Mouse (Mus musculus): ENCODE measurements around the gene Phf24. TPM values are rescaled to one million over a fixed set of nuclear protein-coding genes. Genes with fewer than 3 reads are reported as not detected.

The Phf24 gene
- polyA plus RNA-seq, 1 experiment from 2014 or later: 27.6 TPM

DNA sequence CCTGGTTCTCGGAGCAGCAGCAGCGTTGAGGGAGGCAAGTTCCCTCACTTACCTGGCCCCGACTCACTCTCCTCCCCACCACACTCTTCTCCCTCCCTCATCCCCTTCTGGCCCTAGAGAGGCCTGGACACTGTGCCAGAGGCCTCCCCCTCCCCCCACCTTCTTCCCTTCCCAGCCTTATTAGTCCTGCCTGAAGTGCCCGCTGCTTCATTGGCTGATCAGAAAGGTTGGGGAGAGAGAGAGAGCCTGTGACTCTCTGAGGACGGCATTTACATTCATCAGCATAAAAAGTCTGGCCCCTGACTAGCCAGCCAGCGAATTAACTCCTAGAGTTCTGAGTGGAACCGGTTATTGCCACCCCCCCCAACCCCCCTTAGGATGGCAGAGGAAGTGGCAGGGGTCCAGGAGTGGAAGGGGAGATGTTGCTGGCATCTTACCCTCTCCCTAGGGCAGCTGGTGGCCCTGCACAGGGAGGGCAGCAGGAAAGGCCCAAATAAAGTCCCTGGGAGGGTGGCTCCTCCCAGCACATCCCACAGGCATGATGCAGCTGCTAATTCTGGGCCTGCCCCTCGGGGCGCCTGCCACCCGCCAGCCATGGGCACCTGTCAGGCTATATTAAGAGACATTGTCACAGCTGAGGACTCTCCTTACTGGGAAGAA, 37.1 kb downstream of the Phf24 start:
- ATAC-seq (ENCODE audit: low read depth): peak; percentile 10
- Histone ChIP-seq H3K4me1 (replicated peaks) (peaks cover 59% of the 10 kb centered on the region), H3K27ac (replicated peaks) (peak overlapping the region; percentile 97), H3K9me3 (no peaks in the 10 kb centered on the region), H3K4me2 (peak overlapping the region; percentile 93), H3K27me3 (no peaks in the 10 kb centered on the region), H3K4me3 (peak overlapping the region; percentile 76), H3K36me3 (peaks cover 47% of the 10 kb centered on the region), H3K9ac (peak overlapping the region; percentile 98)
- WGBS: 12% methylated on average over 10 of the region's 10 CpGs

DNA sequence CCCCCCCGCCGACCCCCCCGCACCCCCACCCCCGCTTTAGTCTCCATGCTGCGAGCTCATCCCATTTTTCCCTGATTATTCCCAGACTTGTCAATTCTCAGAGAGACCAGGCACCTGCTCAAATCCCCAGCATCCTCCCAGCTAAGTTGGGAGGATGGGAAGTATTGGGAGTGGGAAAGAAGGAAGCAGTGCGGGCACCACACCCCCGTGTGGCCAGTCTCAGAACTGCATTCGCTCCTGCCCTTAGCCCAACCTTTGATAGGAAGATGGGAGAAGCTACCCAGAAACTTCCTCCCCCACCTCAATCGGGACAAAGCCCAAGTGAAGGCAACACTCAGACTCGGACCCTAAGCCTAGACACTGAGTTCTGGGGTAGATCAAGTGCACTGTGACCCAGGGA, 37.8 kb downstream of the Phf24 start:
- Histone ChIP-seq H3K4me2 (peak overlapping the region; percentile 93), H3K36me3 (peaks cover 54% of the 10 kb centered on the region), H3K4me3 (peak overlapping the region; percentile 76), H3K27me3 (no peaks in the 10 kb centered on the region), H3K9ac (peak overlapping the region; percentile 98), H3K27ac (replicated peaks) (peak overlapping the region; percentile 97), H3K4me1 (replicated peaks) (peaks cover 52% of the 10 kb centered on the region), H3K9me3 (no peaks in the 10 kb centered on the region)
- WGBS: 8% methylated on average over 10 of the region's 10 CpGs
- no peak for ATAC-seq (ENCODE audit: low read depth)

DNA sequence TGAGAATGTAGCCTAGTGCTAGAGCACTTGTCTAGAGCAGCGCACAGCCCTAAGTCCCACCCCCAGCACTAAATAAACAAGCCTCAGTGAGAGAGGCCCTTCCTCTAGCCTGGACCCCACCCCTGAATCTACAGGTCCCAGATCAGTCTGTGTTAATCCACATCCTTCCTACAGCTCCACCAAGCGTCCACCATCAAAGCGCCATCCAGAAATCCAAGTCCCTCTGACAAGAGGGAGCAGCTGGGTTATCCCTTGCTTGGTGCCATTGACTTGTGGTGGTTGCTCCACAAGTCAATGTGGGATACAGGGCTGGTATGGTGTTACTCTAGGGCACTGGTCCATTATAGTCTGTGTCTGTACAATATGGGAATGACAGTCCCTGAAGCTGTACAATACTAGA, 38.7 kb downstream of the Phf24 start:
- no peak overlapping the region for H3K4me3 ChIP-seq
- no peak overlapping the region for H3K9ac ChIP-seq
- no peaks in the 10 kb centered on the region for H3K27me3 ChIP-seq
- 0 out of 2 replicates have a peak overlapping the region, but pooled peaks have one; percentile 93 for H3K4me2 ChIP-seq
- H3K9me3 ChIP-seq: no peaks in the 10 kb centered on the region
- WGBS: 91% methylated on average over 3 of the region's 3 CpGs
- no peak for ATAC-seq (ENCODE audit: low read depth)
- peaks cover 51% of the 10 kb centered on the region for H3K4me1 ChIP-seq (replicated peaks)
- peaks cover 55% of the 10 kb centered on the region for H3K36me3 ChIP-seq
- H3K27ac ChIP-seq (replicated peaks): no peak overlapping the region

- Histone ChIP-seq H3K4me1 (replicated peaks) (peaks cover 38% of the 10 kb centered on the region), H3K27ac (replicated peaks) (no peak overlapping the region), H3K36me3 (peaks cover 55% of the 10 kb centered on the region)
Measured at GRCm38 (mm10) chr4:42956581-42956980, 40.1 kb downstream of the Phf24 start.

DNA sequence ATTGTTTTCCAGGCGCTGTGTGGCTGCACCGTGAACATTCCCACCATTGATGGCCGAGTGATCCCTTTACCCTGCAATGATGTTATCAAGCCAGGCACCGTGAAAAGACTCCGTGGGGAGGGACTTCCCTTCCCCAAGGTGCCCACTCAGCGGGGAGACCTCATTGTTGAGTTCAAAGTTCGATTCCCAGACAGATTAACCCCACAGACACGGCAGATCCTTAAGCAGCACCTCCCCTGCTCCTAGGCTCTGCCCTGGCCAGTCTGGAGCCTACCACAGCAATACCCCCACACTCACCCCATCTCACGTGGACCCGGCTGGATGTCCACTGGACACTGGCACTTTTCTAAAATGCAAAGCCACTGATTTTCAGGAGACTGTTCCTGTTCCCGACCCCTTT, 40.8 kb downstream of the Phf24 start:
- no peak overlapping the region for H3K4me2 ChIP-seq
- H3K36me3 ChIP-seq: peaks cover 55% of the 10 kb centered on the region
- H3K27ac ChIP-seq (replicated peaks): no peak overlapping the region
- WGBS: 79% methylated on average over 11 of the region's 11 CpGs
- H3K4me1 ChIP-seq (replicated peaks): peaks cover 31% of the 10 kb centered on the region
- no peaks in the 10 kb centered on the region for H3K9me3 ChIP-seq
- no peaks in the 10 kb centered on the region for H3K27me3 ChIP-seq
- H3K9ac ChIP-seq: no peak overlapping the region
- no peak for ATAC-seq (ENCODE audit: low read depth)
- no peak overlapping the region for H3K4me3 ChIP-seq

More at GRCm38 (mm10) chr4:42956581-42956980, 40.1 kb downstream of the Phf24 start:
- Histone ChIP-seq H3K4me2 (no peak overlapping the region), H3K9ac (no peak overlapping the region), H3K4me3 (no peak overlapping the region), H3K27me3 (no peaks in the 10 kb centered on the region), H3K9me3 (no peaks in the 10 kb centered on the region)
- WGBS: 92% methylated on average over 17 of the region's 17 CpGs
- ATAC-seq (ENCODE audit: low read depth): no peak

DNA sequence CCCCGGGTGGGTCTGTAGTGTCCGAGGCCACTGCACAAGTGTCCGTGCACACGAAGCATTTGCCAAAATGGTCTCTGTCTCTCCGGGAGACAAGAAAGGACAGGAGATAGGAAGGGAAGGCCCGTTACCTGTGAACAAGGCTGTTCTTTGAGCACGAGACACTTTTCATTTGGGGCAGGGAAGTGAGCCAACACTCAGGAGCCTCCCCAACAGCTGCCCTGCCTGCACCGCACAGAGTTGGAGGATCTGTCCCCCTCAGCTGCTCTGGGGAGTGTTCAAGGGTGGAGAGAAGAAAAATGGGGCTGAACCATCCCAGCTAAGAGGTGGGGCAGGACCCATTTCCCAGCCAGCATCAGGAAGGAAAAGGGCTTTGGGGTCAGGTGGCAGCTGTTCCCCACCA, 41.5 kb downstream of the Phf24 start:
- H3K9ac ChIP-seq: no peak overlapping the region
- H3K4me1 ChIP-seq (replicated peaks): peaks cover 24% of the 10 kb centered on the region
- no peak overlapping the region for H3K4me2 ChIP-seq
- peaks cover 55% of the 10 kb centered on the region for H3K36me3 ChIP-seq
- 91% methylated on average over 8 of the region's 8 CpGs for WGBS
- no peaks in the 10 kb centered on the region for H3K9me3 ChIP-seq
- ATAC-seq (ENCODE audit: low read depth): no peak
- H3K4me3 ChIP-seq: no peak overlapping the region
- no peak overlapping the region for H3K27ac ChIP-seq (replicated peaks)
- H3K27me3 ChIP-seq: no peaks in the 10 kb centered on the region

GRCm38 (mm10) chr4:42958942-42959341, 42.5 kb downstream of the Phf24 start:
- Histone ChIP-seq H3K36me3 (peaks cover 47% of the 10 kb centered on the region), H3K9me3 (no peaks in the 10 kb centered on the region), H3K4me1 (replicated peaks) (peaks cover 15% of the 10 kb centered on the region), H3K4me3 (no peak overlapping the region), H3K4me2 (no peak overlapping the region), H3K9ac (no peak overlapping the region), H3K27ac (replicated peaks) (no peak overlapping the region), H3K27me3 (no peaks in the 10 kb centered on the region)
- WGBS: 76% methylated on average over 8 of the region's 8 CpGs
- ATAC-seq (ENCODE audit: low read depth): no peak

- no peaks in the 10 kb centered on the region for H3K27me3 ChIP-seq
- H3K36me3 ChIP-seq: peaks cover 47% of the 10 kb centered on the region
- no peak for ATAC-seq (ENCODE audit: low read depth)
- no peaks in the 10 kb centered on the region for H3K9me3 ChIP-seq
- WGBS: 70% methylated on average over 4 of the region's 4 CpGs
- H3K4me1 ChIP-seq (replicated peaks): peaks cover 10% of the 10 kb centered on the region
- H3K4me3 ChIP-seq: no peak overlapping the region
- no peak overlapping the region for H3K4me2 ChIP-seq
- no peak overlapping the region for H3K27ac ChIP-seq (replicated peaks)
- no peak overlapping the region for H3K9ac ChIP-seq
Measured at GRCm38 (mm10) chr4:42959382-42959781, 42.9 kb downstream of the Phf24 start.

- no peak overlapping the region for H3K9ac ChIP-seq
- H3K4me2 ChIP-seq: no peak overlapping the region
- no peaks in the 10 kb centered on the region for H3K27me3 ChIP-seq
- no peak for ATAC-seq (ENCODE audit: low read depth)
- H3K36me3 ChIP-seq: peaks cover 27% of the 10 kb centered on the region
- no peak overlapping the region for H3K4me3 ChIP-seq
- no peak overlapping the region for H3K27ac ChIP-seq (replicated peaks)
- H3K4me1 ChIP-seq (replicated peaks): peaks cover 7% of the 10 kb centered on the region
- H3K9me3 ChIP-seq: no peaks in the 10 kb centered on the region
- 27% methylated on average over 4 of the region's 4 CpGs for WGBS
Measured at GRCm38 (mm10) chr4:42961592-42961991, 45.1 kb downstream of the Phf24 start.

DNA sequence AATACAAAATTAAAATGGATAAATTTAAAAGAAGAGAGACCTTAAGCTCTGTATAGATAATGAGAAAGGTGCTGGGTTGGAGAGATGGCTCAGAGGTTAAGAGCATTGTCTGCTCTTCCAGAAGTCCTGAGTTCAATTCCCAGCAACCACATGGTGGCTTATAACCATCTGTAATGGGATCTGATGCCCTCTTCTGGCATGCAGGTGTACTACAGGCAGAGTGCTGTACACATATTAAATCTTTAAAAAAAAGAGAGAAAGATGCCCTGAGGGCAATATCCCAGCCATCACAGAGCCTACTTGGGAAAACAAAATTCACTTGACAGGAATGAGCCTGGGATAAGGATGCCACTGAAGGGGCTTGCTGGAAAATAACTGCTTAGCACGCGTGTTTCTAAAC, 47.0 kb downstream of the Phf24 start:
- Histone ChIP-seq H3K9ac (no peak overlapping the region), H3K36me3 (peaks cover 8% of the 10 kb centered on the region), H3K27ac (replicated peaks) (no peak overlapping the region), H3K9me3 (no peaks in the 10 kb centered on the region), H3K27me3 (no peaks in the 10 kb centered on the region), H3K4me3 (no peak overlapping the region), H3K4me2 (no peak overlapping the region), H3K4me1 (replicated peaks) (peaks cover 7% of the 10 kb centered on the region)
- no peak for ATAC-seq (ENCODE audit: low read depth)
- WGBS: 95% methylated on average over 2 of the region's 2 CpGs

GRCm38 (mm10) chr4:42965039-42965719, 48.7 kb downstream of the Phf24 start:
- Histone ChIP-seq H3K4me2 (peak overlapping the region; percentile 37), H3K36me3 (no peaks in the 10 kb centered on the region), H3K27me3 (no peaks in the 10 kb centered on the region), H3K27ac (replicated peaks) (no peak overlapping the region), H3K4me3 (no peak overlapping the region), H3K4me1 (replicated peaks) (peaks cover 7% of the 10 kb centered on the region), H3K9ac (no peak overlapping the region), H3K9me3 (no peaks in the 10 kb centered on the region)
- peak; percentile 28; the same call in 1 of the 2 replicates for ATAC-seq (ENCODE audit: low read depth)
- WGBS: 15% methylated on average over 12 of the region's 12 CpGs

GRCm38 (mm10) chr4:42969304-42969703, 52.8 kb downstream of the Phf24 start, which contains the start of gene 1700022I11Rik:
Gene 1700022I11Rik, plus strand, starts transcription at chr4:42969604.
- WGBS: 89% methylated on average over 4 of the region's 4 CpGs
- Histone ChIP-seq H3K9me3 (no peaks in the 10 kb centered on the region), H3K27me3 (no peaks in the 10 kb centered on the region), H3K4me2 (no peak within 1 kb of the TSS), H3K4me1 (replicated peaks) (peaks cover 7% of the 10 kb centered on the region), H3K36me3 (no peaks in the 10 kb centered on the region), H3K27ac (replicated peaks) (no peak within 1 kb of the TSS), H3K9ac (no peak within 1 kb of the TSS), H3K4me3 (no peak within 1 kb of the TSS)
- ATAC-seq (ENCODE audit: low read depth): no peak

Measured in neural tube, embryonic 13.5 days (tissue).